Mouse (Mus musculus) colon, adult 2 months (tissue): ENCODE results near the gene Pdzrn3. TPM values are rescaled to one million over a fixed set of nuclear protein-coding genes. Genes with fewer than 3 reads are reported as not detected.

Source experiments
- polyA plus RNA-seq: library from polyadenylated mRNA; depleted of rRNA; stranded (reverse); fragments of >200 nt; gene quantifications from 2 replicates; pipeline ENCODE4 v1.2.3, GENCODE M21; 2012; rRNA removed

The Pdzrn3 gene
- 25.7 and 26.8 TPM in 2 replicates for polyA plus RNA-seq

GRCm38 (mm10) chr6:101377167-101377934, at the start of gene Pdzrn3:
TSS of gene Pdzrn3 (minus strand) at chr6:101377897.

